Mouse (Mus musculus) CH12.LX (cell line): Measurements from ENCODE around the gene Sik3.

Experiments used
- CTCF ChIP-seq, 2 experiments: IDR thresholded peaks in 1 of 2; conservative IDR thresholded peaks in 1 of 2; 2 replicates each; pipeline ENCODE4 v1.5.1; 2011 to 2012; ENCODE audit warnings: low read depth in 2 of 2, low read length in 2 of 2, improper control_type of control experiment in 1 of 2, inconsistent platforms in 1 of 2, mild to moderate bottlenecking in 1 of 2, moderate library complexity in 1 of 2
- E2F4 ChIP-seq: IDR thresholded peaks from 2 replicates; pipeline ENCODE4 v1.6.1; 2011; ENCODE audit warnings: low read depth, low read length, improper control_type of control experiment; ENCODE audit not compliant: insufficient replicate concordance
- ELF1 ChIP-seq: IDR thresholded peaks from 2 replicates; pipeline ENCODE4 v1.6.1; 2014; ENCODE audit warnings: low read depth, mild to moderate bottlenecking, inconsistent platforms, low read length, improper control_type of control experiment
- EP300 ChIP-seq: IDR thresholded peaks from 2 replicates; pipeline ENCODE4 v1.6.1; 2011; ENCODE audit warnings: low read length, improper control_type of control experiment
- JUN ChIP-seq: IDR thresholded peaks from 2 replicates; pipeline ENCODE4 v1.6.1; 2011; ENCODE audit warnings: low read depth, mild to moderate bottlenecking, low read length, improper control_type of control experiment, moderate library complexity; ENCODE audit not compliant: insufficient read depth
- JUND ChIP-seq: conservative IDR thresholded peaks from 2 replicates; pipeline ENCODE4 v1.6.1; 2011; ENCODE audit warnings: low read depth, low read length, improper control_type of control experiment
- MAFK ChIP-seq: IDR thresholded peaks from 2 replicates; pipeline ENCODE4 v1.6.1; 2011; ENCODE audit warnings: low read length, improper control_type of control experiment; ENCODE audit not compliant: insufficient replicate concordance
- MAX ChIP-seq: IDR thresholded peaks from 2 replicates; pipeline ENCODE4 v1.6.1; 2011; ENCODE audit warnings: low read length, improper control_type of control experiment
- POLR2A ChIP-seq: IDR thresholded peaks from 2 replicates; pipeline ENCODE4 v1.6.1; 2011; ENCODE audit warnings: low read depth, mild to moderate bottlenecking, improper control_type of control experiment, low read length
- POLR2AphosphoS2 ChIP-seq: IDR thresholded peaks from 2 replicates; pipeline ENCODE4 v1.6.1; 2011; ENCODE audit warnings: low read depth, low read length, improper control_type of control experiment
- RAD21 ChIP-seq: IDR thresholded peaks from 2 replicates; pipeline ENCODE4 v1.6.1; 2011; ENCODE audit warnings: low read depth, mild to moderate bottlenecking, low read length, improper control_type of control experiment, moderate library complexity
- SMC3 ChIP-seq: IDR thresholded peaks from 2 replicates; pipeline ENCODE4 v1.6.1; 2011; ENCODE audit warnings: low read depth, low read length, improper control_type of control experiment
- ZNF384 ChIP-seq: IDR thresholded peaks from 2 replicates; pipeline ENCODE4 v1.6.1; 2012; ENCODE audit warnings: low read depth, low read length, improper control_type of control experiment, inconsistent platforms

DNA sequence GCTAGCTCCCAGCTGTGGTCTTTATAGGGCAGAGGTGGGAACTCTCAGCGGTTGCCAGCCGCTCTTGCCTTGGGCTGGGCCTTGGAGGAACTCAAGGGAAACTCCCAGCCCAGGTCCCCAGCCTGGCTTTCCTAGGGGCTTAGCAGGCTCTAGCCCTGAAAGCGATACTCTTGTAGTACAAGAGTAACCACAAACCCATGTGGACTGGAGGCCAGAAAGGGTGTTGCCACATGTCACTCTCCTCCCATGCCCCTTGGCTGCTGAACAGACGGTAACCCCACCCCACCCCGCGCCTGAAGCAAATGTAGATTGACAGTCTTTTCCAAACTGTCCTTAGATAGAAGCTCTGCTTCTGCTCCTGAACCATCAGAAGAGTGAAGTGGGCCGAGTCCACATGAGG is 55.1 kb downstream of the Sik3 start:
- TF ChIP-seq POLR2A, result no peak
- no peak for TF ChIP-seq RAD21
- no peak for TF ChIP-seq EP300
- no peak for TF ChIP-seq JUND
- no peak for TF ChIP-seq CTCF (conservative IDR thresholded peaks at IDR 0.05 in 1 of 2, IDR thresholded peaks at IDR 0.05 in 1 of 2; ENCODE audit: low read depth in 2 of 2, low read length in 2 of 2)
- no peak for TF ChIP-seq ELF1
- no peak for TF ChIP-seq POLR2AphosphoS2
- no peak for TF ChIP-seq E2F4
- no peak for TF ChIP-seq SMC3
- TF ChIP-seq MAX, result peak; percentile 93
- no peak for TF ChIP-seq JUN
- no peak for TF ChIP-seq MAFK
- TF ChIP-seq ZNF384, result no peak
